Mouse (Mus musculus) gastrocnemius, postnatal 10 days (tissue): ENCODE data around the gene Clec4a2. TPM values are rescaled to one million over a fixed set of nuclear protein-coding genes. Genes with fewer than 3 reads are reported as not detected.
"Not testable (repeated sequence)": the region's sequence is repeated elsewhere in the genome, so short reads cannot be mapped to it uniquely, and the experiment has no call there.

Source experiments
- DNase-seq: peaks from one replicate; pipeline ENCODE4 v3.0.0; 2021; ENCODE audit warnings: mixed read lengths
- long read RNA-seq, 2 experiments: library from polyadenylated mRNA; stranded (forward); transcript quantifications; one replicate each; pipeline ENCODE4 v2.0.0; 2021
- total RNA-seq, 2 experiments: library from RNA; stranded (reverse); gene quantifications; 2 replicates each; pipeline ENCODE4 v1.2.3; 2021

The Clec4a2 gene
- 1 to 10 TPM; 1.3 to 2.9 TPM for total RNA-seq
- long read RNA-seq, experiment 1 = 0 reads
- long read RNA-seq, experiment 2, partial matches to known transcripts = 0 of 2 reads
- long read RNA-seq, experiment 2, other reads (novel, unspliced or antisense) = 1 of 2 reads

GRCm38 (mm10) chr6:123106128-123106527 lies at the start of gene Clec4a2:
Gene Clec4a2, plus strand, starts transcription at chr6:123106428.
- DNase-seq = not testable (repeated sequence)

- DNase-seq = no peak
Measured at GRCm38 (mm10) chr6:123095125-123095843, 10.9 kb upstream of the Clec4a2 start.

- no peak for DNase-seq
Measured at GRCm38 (mm10) chr6:123123195-123123594, 17.0 kb downstream of the Clec4a2 start.

GRCm38 (mm10) chr6:123127173-123127572 lies 20.9 kb downstream of the Clec4a2 start:
- no peak for DNase-seq

GRCm38 (mm10) chr6:123137766-123138526 lies 31.7 kb downstream of the Clec4a2 start:
- not testable (repeated sequence) for DNase-seq

GRCm38 (mm10) chr6:123170106-123170505 lies 63.9 kb downstream of the Clec4a2 start:
- DNase-seq = no peak

- no peak for DNase-seq
Measured at GRCm38 (mm10) chr6:123171040-123171439, 64.8 kb downstream of the Clec4a2 start.

- DNase-seq = no peak
Measured at GRCm38 (mm10) chr6:123172593-123172992, 66.4 kb downstream of the Clec4a2 start, which contains the start of gene Clec4b2. Gene Clec4b2, plus strand, starts transcription at chr6:123172893.

- no peak for DNase-seq
Measured at GRCm38 (mm10) chr6:123175549-123175948, 69.3 kb downstream of the Clec4a2 start.

- not testable (repeated sequence) for DNase-seq
Measured at GRCm38 (mm10) chr6:123184862-123185261, 78.6 kb downstream of the Clec4a2 start.

Other genes with a start within 250 kb of the Clec4a2 start
- 10 to 100 TPM; 23.0 to 23.5 TPM for gene Necap1, start 232.0 kb upstream of the Clec4a2 start, total RNA-seq
- gene Clec4a1, start 184.6 kb upstream of the Clec4a2 start, total RNA-seq = 1 to 10 TPM; 2.4 to 2.8 TPM
- gene Clec4a3, start 153.9 kb upstream of the Clec4a2 start, total RNA-seq = 1 to 10 TPM; 1.9 to 2.7 TPM
- not detected for gene Clec4a4, start 116.1 kb upstream of the Clec4a2 start, total RNA-seq
- not detected for gene Clec4b1, start 56.5 kb upstream of the Clec4a2 start, total RNA-seq
- not detected for gene Clec4b2, start 66.5 kb downstream of the Clec4a2 start, total RNA-seq
- gene Clec4n, start 123.4 kb downstream of the Clec4a2 start, total RNA-seq = 1 to 10 TPM; 1.6 TPM
- under 1 TPM in 1 of 2 experiments, not detected in 1; 0.19 TPM for gene Clec4d, start 155.7 kb downstream of the Clec4a2 start, total RNA-seq
- gene Clec4e, start 183.4 kb downstream of the Clec4a2 start, total RNA-seq = under 1 TPM in 1 of 2 experiments, not detected in 1; 0.16 TPM
- gene Vmn2r19, start 201.9 kb downstream of the Clec4a2 start, total RNA-seq = not detected